25 mouse cellular contexts compared by ENCODE assay signal in the genomic region with DNA sequence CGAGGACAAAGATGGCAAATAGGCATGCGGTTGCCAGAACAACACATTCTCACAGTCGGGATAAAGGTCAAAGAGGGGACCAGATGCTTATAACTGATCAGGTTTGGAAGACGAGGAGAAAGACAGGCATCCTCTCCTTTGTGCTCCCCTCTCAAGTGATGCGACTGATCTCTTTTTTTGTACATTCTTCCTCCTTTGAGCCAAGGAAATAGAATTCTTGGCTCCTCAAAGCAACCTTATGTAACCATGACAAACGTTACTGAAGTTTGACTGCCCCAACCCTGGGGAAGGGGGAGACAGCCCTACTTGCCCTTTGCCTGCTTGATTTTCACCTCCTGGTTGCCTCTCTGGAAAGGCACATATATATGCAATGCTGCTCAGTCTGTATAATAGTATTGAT. TPM values are rescaled to one million over a fixed set of nuclear protein-coding genes. Genes with fewer than 3 reads are reported as not detected.
DNase-seq lines count a peak whose midpoint lies in the region; ATAC-seq and TF ChIP-seq lines count a peak whose summit lies in the region.
"Had no signal": no experiment of that assay in that cellular context is flagged by ENCODE, and none has a peak within 500 bp of the region (broad histone marks: within the 10 kb centered on the region; RNA-seq: fewer than 3 reads in every experiment).

No protein-coding gene starts in this region.

- DNase-seq in forebrain, embryonic 11.5 days (ENCODE audit: low spot score): no peak
- no peak for DNase-seq in forebrain, embryonic 10.5 days (ENCODE audit: extremely low spot score, low spot score)
- DNase-seq in layer of hippocampus, adult 2 months (ENCODE audit: low spot score in 2 of 2): no peak
- no peak for DNase-seq in layer of hippocampus, postnatal 10 days (ENCODE audit: low spot score in 2 of 2)
- DNase-seq in Muller cell, postnatal 12 days (ENCODE audit: inconsistent ontology term): peak; percentile 4
- DNase-seq in lung, postnatal 25 days (ENCODE audit: low spot score): no peak
- DNase-seq in frontal cortex, postnatal 25 days (ENCODE audit: low spot score in 2 of 2): no peak
- DNase-seq: adrenal gland, adult 8-10 months; cerebellum, adult 11 months; cerebellum, postnatal 14 days; gastrocnemius, postnatal 10 days; heart, adult 18-20 months; heart, postnatal 36 days; kidney, adult 8-10 months; kidney, postnatal 14 days; lung, adult 18-20 months; lung, postnatal 14 days; thymus, postnatal 14 days had no signal

- 0 out of 2 replicates have a peak overlapping the region, but pooled peaks have one; percentile 4 for H3K27ac ChIP-seq in forebrain, embryonic 11.5 days (ENCODE audit: low read depth, low read length)
- no peak overlapping the region for H3K27ac ChIP-seq in forebrain, embryonic 10.5 days
- H3K27ac ChIP-seq in layer of hippocampus, adult 2 months: 0 out of 2 replicates have a peak overlapping the region, but pooled peaks have one; percentile 1
- H3K27ac ChIP-seq in hindbrain, embryonic 13.5 days: 0 out of 2 replicates have a peak overlapping the region, but pooled peaks have one; percentile 30
- H3K27ac ChIP-seq: heart, embryonic 13.5 days; stomach, postnatal 0 days had no signal

- no peak overlapping the region for H3K4me2 ChIP-seq in forebrain, embryonic 11.5 days (ENCODE audit: low read depth, low read length, severe bottlenecking)
- no peak overlapping the region for H3K4me2 ChIP-seq in hindbrain, embryonic 13.5 days
- H3K4me2 ChIP-seq: heart, embryonic 13.5 days; liver, embryonic 11.5 days had no signal

- H3K27me3 ChIP-seq in forebrain, embryonic 11.5 days (ENCODE audit: control insufficient read depth, insufficient read depth, low read length): no peaks in the 10 kb centered on the region
- no peaks in the 10 kb centered on the region for H3K27me3 ChIP-seq in forebrain, embryonic 10.5 days (ENCODE audit: poor library complexity, severe bottlenecking)
- no peaks in the 10 kb centered on the region for H3K27me3 ChIP-seq in hindbrain, embryonic 13.5 days
- H3K27me3 ChIP-seq: heart, embryonic 13.5 days had no signal

- no peaks in the 10 kb centered on the region for H3K9me3 ChIP-seq in forebrain, embryonic 11.5 days (ENCODE audit: control insufficient read depth, low read length)
- no peaks in the 10 kb centered on the region for H3K9me3 ChIP-seq in forebrain, embryonic 10.5 days
- no peaks in the 10 kb centered on the region for H3K9me3 ChIP-seq in hindbrain, embryonic 13.5 days
- H3K9me3 ChIP-seq: heart, embryonic 13.5 days; megakaryocyte, embryonic 14.5 days had no signal

- peaks cover 6% of the 10 kb centered on the region for H3K4me1 ChIP-seq in forebrain, embryonic 11.5 days (replicated peaks; ENCODE audit: control insufficient read depth, insufficient read depth, low read length)
- H3K4me1 ChIP-seq in forebrain, embryonic 10.5 days: peaks cover 14% of the 10 kb centered on the region
- H3K4me1 ChIP-seq in hindbrain, embryonic 13.5 days (replicated peaks): peaks cover 14% of the 10 kb centered on the region
- H3K4me1 ChIP-seq: heart, embryonic 13.5 days; megakaryocyte, embryonic 14.5 days had no signal

- H3K4me3 ChIP-seq in forebrain, embryonic 11.5 days (ENCODE audit: low read depth, low read length): no peak overlapping the region
- no peak overlapping the region for H3K4me3 ChIP-seq in forebrain, embryonic 10.5 days
- no peak overlapping the region for H3K4me3 ChIP-seq in layer of hippocampus, adult 2 months
- no peak overlapping the region for H3K4me3 ChIP-seq in hindbrain, embryonic 13.5 days
- H3K4me3 ChIP-seq: heart, embryonic 13.5 days; megakaryocyte, embryonic 14.5 days; myocyte had no signal

- ATAC-seq in forebrain, embryonic 11.5 days (replicated peaks; ENCODE audit: low FRiP score): no peak
- 0 out of 2 replicates have a peak, but pooled peaks have one; percentile 10 for ATAC-seq in hindbrain, embryonic 13.5 days (ENCODE audit: low FRiP score)
- ATAC-seq: Patski had no signal

- WGBS in forebrain, embryonic 11.5 days: 36% methylated on average over 6 of the region's 6 CpGs
- WGBS in forebrain, embryonic 10.5 days: 36% methylated on average over 6 of the region's 6 CpGs
- WGBS in hindbrain, embryonic 13.5 days: 12% methylated on average over 6 of the region's 6 CpGs

- H3K36me3 ChIP-seq in forebrain, embryonic 11.5 days (ENCODE audit: control insufficient read depth, insufficient read depth, low read length): no peaks in the 10 kb centered on the region
- no peaks in the 10 kb centered on the region for H3K36me3 ChIP-seq in forebrain, embryonic 10.5 days (replicated peaks)
- no peaks in the 10 kb centered on the region for H3K36me3 ChIP-seq in hindbrain, embryonic 13.5 days
- H3K36me3 ChIP-seq: heart, embryonic 13.5 days had no signal

- H3K9ac ChIP-seq in forebrain, embryonic 11.5 days (ENCODE audit: low read length): no peak overlapping the region
- 0 out of 2 replicates have a peak overlapping the region, but pooled peaks have one; percentile 5 for H3K9ac ChIP-seq in hindbrain, embryonic 13.5 days
- H3K9ac ChIP-seq: heart, embryonic 13.5 days had no signal

- TF ChIP-seq CTCF in layer of hippocampus, adult 2 months (conservative IDR thresholded peaks at IDR 0.05): no peak

RNA-seq across cellular contexts. Expression of a gene that starts 51.8 kb away (rescaled TPM):
- 26.6 and 27.1 TPM in 2 replicates for polyA plus RNA-seq in forebrain, embryonic 11.5 days (2014; fragmentation: Nextera tagmentation; extraction: Ambion mirVana)
- polyA plus RNA-seq in forebrain, embryonic 10.5 days (2016; fragmentation: Nextera tagmentation; extraction: Ambion mirVana): 13.9 and 15.6 TPM in 2 replicates
- 10 to 100 TPM; 32.6 to 35.4 TPM for total RNA-seq in layer of hippocampus, adult 2 months (2021)
- total RNA-seq in layer of hippocampus, postnatal 10 days (2021): 10 to 100 TPM; 36.9 to 38.8 TPM
- 28.8 and 33.0 TPM in 2 replicates for polyA plus RNA-seq in hindbrain, embryonic 13.5 days (2015; fragmentation: Nextera tagmentation; extraction: Ambion mirVana)
